Mouse (Mus musculus) hindbrain, embryonic 13.5 days (tissue): ENCODE measurements around the gene Tra2a. TPM values are rescaled to one million over a fixed set of nuclear protein-coding genes. Genes with fewer than 3 reads are reported as not detected.

Experiments used
- ATAC-seq: fragments of 200-750 bp; cut with Nextera tagmentation; 2 replicates; pipeline ENCODE4 v1.8.0; 2017; ENCODE audit warnings: moderate TSS enrichment; ENCODE audit not compliant: low FRiP score
- H3K27ac ChIP-seq: fragments of 300-500 bp; sonication (generic); 2 replicates; pipeline ENCODE4 v1.5.1; 2015; ENCODE audit warnings: inconsistent platforms, mild to moderate bottlenecking, moderate library complexity
- H3K27me3 ChIP-seq: fragments of 300-500 bp; sonication (generic); 2 replicates; pipeline ENCODE4 v1.6.1; 2015; ENCODE audit warnings: mild to moderate bottlenecking, inconsistent platforms
- H3K36me3 ChIP-seq: fragments of 300-500 bp; sonication (generic); 2 replicates; pipeline ENCODE4 v1.6.1; 2015; ENCODE audit warnings: mild to moderate bottlenecking, inconsistent platforms
- H3K4me1 ChIP-seq: fragments of 300-500 bp; sonication (generic); replicated peaks from 2 replicates; pipeline ENCODE4 v1.6.1; 2015; ENCODE audit warnings: inconsistent platforms
- H3K4me2 ChIP-seq: fragments of 300-500 bp; sonication (generic); 2 replicates; pipeline ENCODE4 v1.6.1; 2015; ENCODE audit warnings: inconsistent platforms, mild to moderate bottlenecking, moderate library complexity
- H3K4me3 ChIP-seq: fragments of 300-500 bp; sonication (generic); 2 replicates; pipeline ENCODE4 v1.5.1; 2015; ENCODE audit warnings: mild to moderate bottlenecking, inconsistent platforms
- H3K9ac ChIP-seq: fragments of 300-500 bp; sonication (generic); 2 replicates; pipeline ENCODE4 v1.6.1; 2015; ENCODE audit warnings: mild to moderate bottlenecking, inconsistent platforms
- H3K9me3 ChIP-seq: fragments of 300-500 bp; sonication (generic); 2 replicates; pipeline ENCODE4 v1.6.1; 2016; ENCODE audit warnings: inconsistent platforms
- WGBS: fragments of 180-500 bp; shearing (Covaris S2); methylation state at CpG from one replicate; pipeline ENCODE4 v1.1.7; 2015; 5-methylcytosine and 5-hydroxymethylcytosine counted together
- polyA plus RNA-seq: library from polyadenylated mRNA; unstranded; fragments of >200 nt; fragmentation: Nextera tagmentation; extraction: Ambion mirVana; gene quantifications from 2 replicates; pipeline ENCODE4 v1.2.1, GENCODE M21; 2015

Tra2a gene
- polyA plus RNA-seq, 1 experiment from 2014 or later, result 143 TPM

GRCm38 (mm10) chr6:49227184-49227735 is 36.6 kb downstream of the Tra2a start:
- Histone ChIP-seq H3K4me1 (no peaks in the 10 kb centered on the region), H3K4me3 (no peak overlapping the region), H3K36me3 (no peaks in the 10 kb centered on the region), H3K4me2 (0 out of 2 replicates have a peak overlapping the region, but pooled peaks have one; percentile 27), H3K27ac (no peak overlapping the region), H3K9me3 (no peaks in the 10 kb centered on the region), H3K27me3 (no peaks in the 10 kb centered on the region), H3K9ac (no peak overlapping the region)
- 11% methylated on average over 15 of the region's 15 CpGs for WGBS
- no peak for ATAC-seq

- H3K4me2 ChIP-seq, result no peak overlapping the region
- H3K4me1 ChIP-seq, result no peaks in the 10 kb centered on the region
- 79% methylated on average over 3 of the region's 3 CpGs for WGBS
These were observed 38.1 kb downstream of the Tra2a start for GRCm38 (mm10) chr6:49225728-49226123.

GRCm38 (mm10) chr6:49224923-49225727 is 38.7 kb downstream of the Tra2a start:
- no peak overlapping the region for H3K9ac ChIP-seq
- WGBS, result 68% methylated on average over 11 of the region's 11 CpGs
- no peak overlapping the region for H3K4me3 ChIP-seq
- no peak for ATAC-seq
- H3K4me2 ChIP-seq, result no peak overlapping the region
- 0 out of 2 replicates have a peak, but pooled peaks cover under 1% of the 10 kb centered on the region for H3K4me1 ChIP-seq
- no peaks in the 10 kb centered on the region for H3K9me3 ChIP-seq
- H3K27ac ChIP-seq, result no peak overlapping the region
- no peaks in the 10 kb centered on the region for H3K36me3 ChIP-seq
- no peaks in the 10 kb centered on the region for H3K27me3 ChIP-seq

More at GRCm38 (mm10) chr6:49225728-49226123, 38.1 kb downstream of the Tra2a start:
- no peaks in the 10 kb centered on the region for H3K27me3 ChIP-seq
- H3K27ac ChIP-seq, result no peak overlapping the region
- no peak overlapping the region for H3K9ac ChIP-seq
- H3K36me3 ChIP-seq, result no peaks in the 10 kb centered on the region
- H3K4me3 ChIP-seq, result no peak overlapping the region
- H3K9me3 ChIP-seq, result no peaks in the 10 kb centered on the region
- ATAC-seq, result no peak

DNA sequence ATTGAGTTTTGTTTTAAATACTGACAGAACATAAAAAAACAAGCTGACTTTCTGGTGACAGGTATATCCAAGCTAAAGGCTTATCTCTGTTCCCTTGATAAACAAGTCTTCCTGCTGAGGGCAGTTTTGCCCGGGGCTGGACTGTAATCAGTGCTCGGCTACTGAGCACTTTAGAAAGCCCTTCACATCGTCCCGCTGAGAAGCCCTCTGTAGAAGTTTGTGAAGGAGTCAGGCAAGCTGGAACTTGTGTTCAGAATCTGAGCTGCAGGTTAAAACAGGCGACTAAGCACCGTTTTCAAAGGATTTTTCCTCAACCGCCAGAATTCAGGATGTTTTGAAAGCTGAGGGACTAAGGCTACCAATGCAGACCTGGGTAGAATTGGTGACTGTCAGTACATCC is 41.9 kb downstream of the Tra2a start:
- no peak overlapping the region for H3K4me3 ChIP-seq
- H3K27me3 ChIP-seq, result no peaks in the 10 kb centered on the region
- H3K4me1 ChIP-seq, result 0 out of 2 replicates have a peak, but pooled peaks cover 6% of the 10 kb centered on the region
- H3K27ac ChIP-seq, result no peak overlapping the region
- no peak overlapping the region for H3K4me2 ChIP-seq
- H3K36me3 ChIP-seq, result no peaks in the 10 kb centered on the region
- no peaks in the 10 kb centered on the region for H3K9me3 ChIP-seq
- no peak for ATAC-seq
- H3K9ac ChIP-seq, result no peak overlapping the region
- 6% methylated on average over 7 of the region's 7 CpGs for WGBS

DNA sequence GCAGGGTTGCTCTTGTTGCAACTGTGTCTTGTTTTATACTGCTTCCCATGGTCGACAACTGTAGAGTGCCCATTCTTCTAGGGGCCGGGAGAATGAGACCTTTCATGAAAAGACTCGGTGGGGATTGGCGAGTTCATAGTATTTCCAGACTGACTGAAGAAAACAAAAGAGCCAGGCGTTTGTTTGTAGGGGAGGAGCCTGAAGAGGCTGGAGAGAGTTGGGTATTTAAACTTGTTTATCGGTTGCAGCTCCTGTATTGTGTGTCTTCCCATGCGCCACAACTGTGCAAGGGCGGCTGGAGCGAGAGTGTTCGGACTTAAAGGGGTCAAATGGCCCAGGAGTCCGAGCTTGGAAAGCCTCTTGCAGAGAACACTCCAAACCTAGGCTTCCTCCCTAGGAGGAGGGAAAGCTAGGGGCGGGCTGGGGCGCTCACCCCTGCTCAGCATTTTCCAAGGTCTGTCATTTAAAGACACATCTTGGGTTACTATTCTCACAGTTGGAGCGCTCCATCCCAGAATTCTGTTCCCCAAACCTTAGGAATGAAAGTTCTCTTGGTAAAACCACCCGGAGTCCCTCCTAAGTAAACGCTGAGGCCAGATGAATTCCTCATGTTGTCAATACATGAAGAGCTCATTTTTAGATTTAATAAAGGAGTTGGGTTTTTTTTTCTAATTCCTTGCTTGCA is 43.8 kb downstream of the Tra2a start:
- H3K4me2 ChIP-seq, result peak overlapping the region; percentile 45
- H3K4me3 ChIP-seq, result peak overlapping the region; percentile 23
- no peaks in the 10 kb centered on the region for H3K36me3 ChIP-seq
- ATAC-seq, result no peak
- H3K4me1 ChIP-seq, result peaks cover 6% of the 10 kb centered on the region; the same call in 1 of the 2 replicates
- WGBS, result 2% methylated on average over 16 of the region's 16 CpGs
- H3K27ac ChIP-seq, result no peak overlapping the region
- no peaks in the 10 kb centered on the region for H3K9me3 ChIP-seq
- H3K27me3 ChIP-seq, result no peaks in the 10 kb centered on the region
- H3K9ac ChIP-seq, result no peak overlapping the region

DNA sequence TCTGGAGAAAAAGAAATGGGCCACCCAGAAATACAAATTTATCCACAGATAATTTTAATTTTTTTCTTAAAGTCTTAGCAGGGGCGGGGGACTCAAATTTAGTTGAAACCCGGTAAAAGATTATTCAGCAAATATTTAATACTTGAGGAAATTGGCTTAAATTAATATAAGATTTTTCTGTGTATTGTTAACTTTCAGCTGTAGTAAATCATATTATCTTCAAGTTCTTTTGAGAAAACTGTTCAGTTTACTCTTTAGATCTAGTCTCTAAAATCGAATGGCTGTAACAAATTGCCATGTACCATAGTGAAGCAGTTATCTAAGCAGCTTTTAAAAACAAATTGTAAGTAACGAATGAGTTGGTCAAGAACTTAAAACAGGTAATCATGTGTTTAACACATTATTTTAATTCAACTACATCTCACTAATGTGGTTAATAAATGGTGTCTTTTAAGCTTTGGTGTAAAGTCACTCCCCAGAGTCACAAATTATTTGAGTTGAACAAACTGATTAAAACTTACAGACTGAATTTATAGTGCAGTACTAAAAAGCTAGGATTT is 44.8 kb downstream of the Tra2a start:
- WGBS, result 7% methylated on average over 4 of the region's 4 CpGs
- no peaks in the 10 kb centered on the region for H3K36me3 ChIP-seq
- H3K4me3 ChIP-seq, result no peak overlapping the region

DNA sequence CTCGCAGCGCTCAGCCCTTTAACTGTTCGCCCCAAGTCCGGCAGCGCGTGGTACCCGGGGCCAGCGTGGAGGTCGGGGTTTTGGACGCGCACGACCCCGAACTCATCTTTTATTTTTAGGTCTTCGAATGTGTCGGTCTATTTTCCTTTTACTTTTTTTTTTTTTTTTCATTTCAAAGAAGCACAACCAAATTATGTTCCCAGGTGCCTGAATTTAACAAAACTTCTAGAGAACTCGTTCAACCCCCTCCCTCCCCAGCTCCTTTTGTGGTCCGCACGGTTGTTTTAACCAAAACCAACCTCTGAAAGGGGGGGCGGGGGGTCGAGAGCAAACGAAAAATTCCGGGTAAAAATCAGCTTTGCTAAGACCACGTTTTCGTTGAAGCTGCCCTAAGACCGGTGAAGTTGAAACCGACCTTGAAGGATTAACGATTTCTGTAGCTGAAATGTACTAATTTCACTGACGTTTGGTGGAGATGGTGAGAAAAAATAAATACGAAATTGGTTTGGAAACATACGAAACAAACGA is 45.5 kb downstream of the Tra2a start:
- WGBS, result under 1% methylated on average over 31 of the region's 31 CpGs
- Histone ChIP-seq H3K4me2 (peak overlapping the region; percentile 71), H3K27me3 (no peaks in the 10 kb centered on the region), H3K4me3 (peak overlapping the region; percentile 58), H3K9ac (peak overlapping the region; percentile 43; the same call in 1 of the 2 replicates), H3K27ac (no peak overlapping the region), H3K4me1 (peaks cover 6% of the 10 kb centered on the region), H3K9me3 (no peaks in the 10 kb centered on the region), H3K36me3 (no peaks in the 10 kb centered on the region)
- no peak for ATAC-seq

More for the DNA sequence above, 44.8 kb downstream of the Tra2a start:
- no peak overlapping the region for H3K9ac ChIP-seq
- no peaks in the 10 kb centered on the region for H3K9me3 ChIP-seq
- no peak for ATAC-seq
- no peak overlapping the region for H3K27ac ChIP-seq
- no peak overlapping the region for H3K4me2 ChIP-seq
- H3K27me3 ChIP-seq, result no peaks in the 10 kb centered on the region
- peaks cover 6% of the 10 kb centered on the region; the same call in 1 of the 2 replicates for H3K4me1 ChIP-seq

DNA sequence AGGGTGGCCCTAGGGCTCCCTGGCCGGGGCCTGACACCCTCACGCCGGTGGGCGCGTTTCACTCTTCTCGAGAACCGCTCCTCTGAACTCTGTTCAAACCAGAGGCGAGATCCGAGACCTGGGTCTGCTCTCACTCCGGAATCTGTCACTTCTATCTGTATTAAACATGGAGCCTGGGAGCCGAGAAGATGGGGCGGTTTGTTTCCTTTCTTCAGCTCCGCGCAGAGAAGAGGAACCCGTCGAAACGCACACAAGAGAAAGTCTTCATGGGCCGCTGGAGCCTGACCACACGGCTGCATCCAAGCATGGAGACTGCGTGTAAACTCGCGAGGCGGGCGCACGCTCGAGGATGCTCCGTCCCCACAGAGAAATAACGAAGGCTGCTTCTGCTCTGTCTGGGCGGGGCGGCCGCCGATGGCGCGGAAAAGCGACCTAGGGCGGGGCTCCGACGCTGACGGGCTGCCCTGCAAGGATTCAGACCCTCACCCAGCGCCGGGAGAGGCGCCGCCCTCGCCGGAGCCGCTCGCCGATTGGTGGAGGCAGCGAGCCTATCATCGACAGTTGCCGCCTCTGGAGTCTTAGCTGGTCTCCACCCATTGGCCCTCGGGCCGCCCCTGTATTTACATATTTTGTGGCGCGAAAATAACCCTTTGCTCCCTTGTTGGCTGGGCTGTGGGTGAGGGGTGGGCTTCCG is 46.1 kb downstream of the Tra2a start:
- Histone ChIP-seq H3K27me3 (no peaks in the 10 kb centered on the region), H3K4me3 (peak overlapping the region; percentile 58), H3K27ac (peak overlapping the region; percentile 91), H3K9ac (peak overlapping the region; percentile 70), H3K9me3 (no peaks in the 10 kb centered on the region), H3K4me2 (peak overlapping the region; percentile 71), H3K4me1 (peaks cover 13% of the 10 kb centered on the region), H3K36me3 (no peaks in the 10 kb centered on the region)
- peak; percentile 93 for ATAC-seq
- under 1% methylated on average over 56 of the region's 56 CpGs for WGBS

DNA sequence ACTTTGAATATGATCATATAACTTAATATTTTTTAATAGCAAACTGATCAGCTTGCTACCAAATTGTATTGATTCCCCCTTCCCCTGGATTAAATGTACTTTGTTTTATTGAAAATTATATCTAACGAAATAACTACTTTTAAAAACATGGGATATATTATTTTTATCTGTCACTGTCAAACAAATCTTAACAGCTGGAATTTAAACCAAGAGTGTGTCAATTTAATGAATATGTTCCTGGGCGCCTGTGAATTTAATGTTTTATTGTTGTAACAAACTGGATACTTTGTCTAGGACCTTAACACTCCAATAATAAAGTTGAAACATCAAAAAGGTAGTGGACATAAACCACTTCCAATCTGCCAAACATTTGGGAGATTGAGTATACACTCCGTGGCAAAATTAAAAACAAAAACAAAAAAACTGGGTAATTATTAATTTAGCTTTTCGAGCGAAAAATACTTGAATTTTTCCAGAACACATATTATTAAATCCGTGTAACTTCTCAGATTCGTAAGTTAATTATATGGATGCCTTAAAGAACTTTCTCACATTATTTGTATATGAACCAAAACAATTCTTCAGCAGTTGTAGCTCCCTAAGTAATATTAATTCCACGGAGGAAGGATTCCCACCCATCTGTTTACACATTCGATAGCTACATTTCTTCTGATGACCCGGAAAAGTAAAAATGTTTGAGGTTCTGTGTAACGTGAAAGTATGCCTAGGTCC is 46.9 kb downstream of the Tra2a start:
- H3K27me3 ChIP-seq, result no peaks in the 10 kb centered on the region
- H3K36me3 ChIP-seq, result no peaks in the 10 kb centered on the region
- H3K4me1 ChIP-seq, result peaks cover 20% of the 10 kb centered on the region
- peak overlapping the region; percentile 71 for H3K4me2 ChIP-seq
- H3K4me3 ChIP-seq, result peak overlapping the region; percentile 58
- ATAC-seq, result no peak
- H3K27ac ChIP-seq, result peak overlapping the region; percentile 91
- H3K9ac ChIP-seq, result peak overlapping the region; percentile 70
- 2% methylated on average over 11 of the region's 11 CpGs for WGBS
- H3K9me3 ChIP-seq, result no peaks in the 10 kb centered on the region

GRCm38 (mm10) chr6:49215748-49216585 is 47.9 kb downstream of the Tra2a start:
- ATAC-seq, result peak; percentile 10
- H3K9me3 ChIP-seq, result no peaks in the 10 kb centered on the region
- H3K4me3 ChIP-seq, result peak overlapping the region; percentile 96
- 2% methylated on average over 14 of the region's 14 CpGs for WGBS
- peak overlapping the region; percentile 97 for H3K27ac ChIP-seq
- no peaks in the 10 kb centered on the region for H3K36me3 ChIP-seq
- peak overlapping the region; percentile 96 for H3K9ac ChIP-seq
- peaks cover 29% of the 10 kb centered on the region for H3K4me1 ChIP-seq
- H3K4me2 ChIP-seq, result peak overlapping the region; percentile 81
- H3K27me3 ChIP-seq, result no peaks in the 10 kb centered on the region
